In the genomic region with DNA sequence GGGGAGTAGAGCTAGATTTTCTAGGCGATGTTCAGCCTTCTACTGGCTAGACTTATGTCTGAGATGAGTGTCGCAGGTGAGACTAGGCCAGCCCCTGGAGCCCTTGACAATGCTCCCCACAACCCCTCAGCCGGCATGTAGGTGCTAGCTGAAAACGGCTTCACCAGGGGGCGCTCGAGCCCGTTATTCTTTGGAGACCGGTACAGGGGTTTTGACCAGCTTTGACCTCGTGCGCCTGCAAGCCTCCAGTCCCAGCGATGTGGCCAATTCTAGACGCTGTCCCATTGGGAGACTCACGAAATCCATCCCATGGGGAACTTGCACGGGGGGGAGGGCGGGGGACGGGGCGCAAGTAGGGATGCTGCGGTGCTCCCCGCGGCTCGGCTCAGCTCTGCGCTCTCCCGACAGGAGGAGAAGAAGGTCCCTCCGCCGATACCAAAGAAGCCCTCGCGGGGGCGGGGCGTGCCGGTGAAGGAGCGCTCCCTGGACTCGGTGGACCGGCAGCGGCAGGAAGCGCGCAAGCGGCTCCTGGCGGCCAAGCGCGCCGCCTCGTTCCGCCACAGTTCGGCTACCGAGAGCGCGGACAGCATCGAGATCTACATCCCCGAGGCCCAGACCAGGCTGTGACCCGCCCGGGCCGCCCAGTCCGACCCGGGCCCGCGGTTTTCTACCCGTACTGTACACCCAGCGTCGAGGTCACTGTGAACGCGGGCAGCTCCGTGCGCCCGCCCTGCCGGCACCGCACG, we compare ENCODE assay signal across 8 mouse cellular contexts.
A peak's percentile ranks its signal among the peaks of the same experiment; 100 is the strongest.
DNase-seq lines count a peak whose midpoint lies in the region.

No protein-coding gene starts in this region.

- peak; percentile 77 for DNase-seq in right cerebral cortex, adult 18-20 months
- no peak for DNase-seq in right cerebral cortex, postnatal 36 days (ENCODE audit: low spot score in 2 of 2)
- peak; percentile 95 for DNase-seq in embryo, embryonic 11 days
- DNase-seq in heart, adult 11 months = peak; percentile 98
- peak; percentile 71 for DNase-seq in kidney, adult 11 months
- DNase-seq in liver = peak; percentile 83
- peak; percentile 52 to 72 for DNase-seq in monocyte, adult 2 months (ENCODE audit: low read depth in 1 of 2, low spot score in 2 of 2)
- DNase-seq in spleen, postnatal 36 days (ENCODE audit: low spot score in 2 of 2) = peak; percentile 80 to 85

Comparison
In these comparisons a context has a peak if more than half of its experiments do, and no peak if none do; other contexts are left out.
1. DNase-seq: peak in right cerebral cortex, adult 18-20 months (single experiment), embryo, embryonic 11 days (single experiment), heart, adult 11 months (single experiment), kidney, adult 11 months (single experiment), liver (single experiment), monocyte, adult 2 months (2 of 2) and spleen, postnatal 36 days (2 of 2); none in right cerebral cortex, postnatal 36 days (0 of 2).